Mouse (Mus musculus) MEL-GATA-1-ER (cell line): ENCODE measurements around the gene Tfcp2l1.
"Not testable (repeated sequence)": the region's sequence is repeated elsewhere in the genome, so short reads cannot be mapped to it uniquely, and the experiment has no call there.

Source experiments
- DNase-seq: peaks from one replicate; pipeline ENCODE4 v3.0.0-alpha.2; 2012; ENCODE audit warnings: low read depth; ENCODE audit errors: extremely low read depth

The Tfcp2l1 gene

DNA sequence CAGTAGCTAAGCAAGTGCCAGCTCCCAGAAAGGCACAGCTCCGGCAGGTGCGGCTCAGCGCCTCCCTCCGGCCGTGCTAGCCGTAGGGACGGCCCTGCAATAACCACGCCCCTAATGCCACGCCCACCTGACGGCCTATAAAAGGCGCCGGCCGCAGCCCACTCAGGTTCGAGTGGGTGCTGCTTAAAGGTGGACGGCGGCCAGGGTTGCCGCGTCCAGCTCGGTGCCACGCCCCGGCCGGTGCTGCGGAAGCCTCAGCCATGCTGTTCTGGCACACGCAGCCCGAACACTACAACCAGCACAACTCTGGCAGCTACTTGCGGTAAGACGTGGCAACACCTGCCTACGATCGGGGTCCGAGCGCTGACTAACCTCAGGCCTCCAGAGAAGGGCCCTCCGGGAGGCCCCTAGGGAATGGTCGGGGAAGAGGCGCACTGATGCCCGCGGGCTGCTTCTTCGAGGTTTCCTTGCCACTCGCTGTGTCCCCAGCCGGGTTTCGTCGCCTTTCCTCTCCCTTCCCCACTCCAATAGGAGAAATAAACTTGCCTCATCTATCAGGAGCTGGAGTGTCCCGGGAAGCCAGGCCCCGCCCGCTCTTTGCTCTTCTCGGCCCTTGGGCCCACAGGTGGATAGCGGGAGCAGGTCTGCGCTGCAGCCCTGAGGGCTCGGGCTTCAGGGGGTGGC is at the start of gene Tfcp2l1:
Gene Tfcp2l1, plus strand, starts transcription at position 165 of the 684 bp plus-strand sequence.
- DNase-seq = no peak

GRCm38 (mm10) chr1:118580174-118580702 is 47.5 kb upstream of the Tfcp2l1 start:
- no peak for DNase-seq

DNA sequence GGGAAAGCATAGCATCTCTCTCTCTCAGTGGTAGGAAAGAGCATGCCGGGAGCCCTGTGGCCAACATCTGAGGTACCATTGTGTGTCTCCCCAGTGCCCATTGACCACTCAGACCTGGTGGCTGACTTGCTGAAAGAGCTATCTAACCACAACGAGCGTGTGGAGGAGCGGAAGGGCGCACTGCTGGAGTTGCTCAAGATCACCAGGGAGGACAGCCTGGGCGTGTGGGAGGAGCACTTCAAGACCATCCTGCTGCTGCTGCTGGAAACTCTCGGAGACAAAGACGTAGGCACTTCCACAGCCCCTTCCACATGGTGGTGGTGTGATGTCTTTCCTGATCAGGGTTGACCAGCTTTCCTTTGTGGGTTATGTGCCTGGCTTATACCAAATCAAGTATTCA is 46.6 kb upstream of the Tfcp2l1 start:
- DNase-seq = no peak

DNA sequence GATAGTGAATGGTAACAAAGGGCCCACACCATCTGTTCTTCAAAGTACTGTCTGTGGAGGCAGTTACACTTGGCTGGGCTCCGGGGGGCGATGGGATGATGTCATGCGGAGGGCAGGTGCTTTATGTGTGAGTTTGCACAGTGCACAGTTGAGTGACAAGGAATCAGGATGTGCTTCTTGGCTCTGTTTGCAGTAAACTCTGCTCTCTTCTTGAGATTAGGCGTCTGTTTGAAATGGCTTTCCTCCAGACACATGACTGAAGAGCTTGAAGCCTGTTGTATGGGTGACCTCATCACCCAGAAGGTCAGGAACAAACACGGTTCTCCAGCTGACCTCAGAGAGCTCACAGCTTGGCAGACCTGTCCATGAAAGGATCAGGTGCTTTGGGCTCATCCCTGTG is 38.0 kb upstream of the Tfcp2l1 start:
- DNase-seq = no peak

DNA sequence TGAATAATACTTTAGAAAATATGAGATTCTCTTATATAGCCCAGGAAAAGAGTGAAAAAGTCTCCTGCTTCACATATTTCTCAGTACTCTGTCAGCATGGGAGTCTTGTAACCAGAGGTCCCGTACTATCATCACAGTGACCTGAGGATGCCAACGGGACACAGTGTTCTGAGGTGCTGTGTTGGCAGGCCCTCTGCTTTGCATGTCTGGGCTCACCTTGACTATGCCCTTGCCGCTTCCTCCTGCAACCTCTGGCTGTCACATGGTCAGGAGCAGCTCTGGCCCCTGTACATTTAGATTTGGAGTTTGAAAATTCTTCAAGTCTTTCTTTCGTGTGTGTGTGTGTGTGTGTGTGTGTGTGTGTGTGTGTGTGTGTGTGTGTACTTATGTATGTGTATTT is 34.8 kb upstream of the Tfcp2l1 start:
- DNase-seq = no peak

DNA sequence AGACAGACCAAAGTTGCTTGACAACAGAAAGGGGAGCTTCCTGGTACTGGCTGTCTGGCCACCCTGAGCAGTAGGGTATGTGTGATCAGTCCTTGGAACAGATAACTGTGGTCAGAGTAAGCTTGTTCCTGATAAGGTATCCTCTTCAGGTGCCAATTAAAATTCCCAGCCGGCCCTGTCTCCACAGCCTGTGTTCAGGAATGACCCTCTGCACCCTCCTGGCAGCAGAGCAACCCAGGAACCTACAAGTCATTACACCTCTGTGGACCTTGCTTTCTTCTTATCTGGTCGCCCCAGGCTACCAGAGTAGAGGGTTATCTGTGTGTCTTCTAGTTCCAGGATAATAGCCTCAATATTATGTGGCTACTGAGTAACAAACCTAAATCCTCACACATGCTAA is 32.4 kb upstream of the Tfcp2l1 start:
- no peak for DNase-seq

DNA sequence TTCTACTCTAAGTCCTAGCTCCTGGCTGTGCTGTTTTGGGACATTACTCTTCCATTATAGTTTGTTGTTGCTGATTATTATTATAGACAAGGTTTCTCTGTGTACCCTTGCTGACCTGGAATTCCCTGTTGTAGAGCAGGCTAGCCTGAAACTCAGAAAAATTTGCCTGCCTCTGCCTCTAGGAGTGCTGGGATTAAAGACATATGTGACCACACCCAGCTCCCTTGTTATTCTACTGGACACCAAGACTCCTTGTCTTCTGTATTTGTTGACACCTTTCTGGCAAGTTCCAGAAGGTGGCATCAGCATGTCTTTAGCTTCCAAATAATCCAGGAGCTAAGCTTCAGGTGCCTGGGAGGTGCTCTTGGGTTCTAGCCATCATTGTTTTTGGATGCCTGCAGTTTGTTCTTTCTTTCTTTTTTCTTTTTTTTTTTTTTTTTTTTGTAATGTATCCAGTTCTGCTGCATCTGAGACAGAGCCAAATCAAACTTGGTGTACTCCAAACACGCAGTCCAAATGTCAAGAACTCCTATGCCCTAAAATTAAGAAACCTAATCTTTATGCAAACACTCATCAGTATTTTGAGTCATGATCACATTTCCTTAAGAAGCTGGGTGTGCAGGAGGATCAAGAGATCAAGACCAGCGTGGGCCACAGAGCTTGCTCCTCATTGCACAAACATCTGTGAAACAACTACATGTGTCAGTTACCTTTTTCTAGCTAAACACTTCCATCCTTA is 30.1 kb upstream of the Tfcp2l1 start:
- no peak for DNase-seq

GRCm38 (mm10) chr1:118598339-118598738 is 29.4 kb upstream of the Tfcp2l1 start:
- no peak for DNase-seq

DNA sequence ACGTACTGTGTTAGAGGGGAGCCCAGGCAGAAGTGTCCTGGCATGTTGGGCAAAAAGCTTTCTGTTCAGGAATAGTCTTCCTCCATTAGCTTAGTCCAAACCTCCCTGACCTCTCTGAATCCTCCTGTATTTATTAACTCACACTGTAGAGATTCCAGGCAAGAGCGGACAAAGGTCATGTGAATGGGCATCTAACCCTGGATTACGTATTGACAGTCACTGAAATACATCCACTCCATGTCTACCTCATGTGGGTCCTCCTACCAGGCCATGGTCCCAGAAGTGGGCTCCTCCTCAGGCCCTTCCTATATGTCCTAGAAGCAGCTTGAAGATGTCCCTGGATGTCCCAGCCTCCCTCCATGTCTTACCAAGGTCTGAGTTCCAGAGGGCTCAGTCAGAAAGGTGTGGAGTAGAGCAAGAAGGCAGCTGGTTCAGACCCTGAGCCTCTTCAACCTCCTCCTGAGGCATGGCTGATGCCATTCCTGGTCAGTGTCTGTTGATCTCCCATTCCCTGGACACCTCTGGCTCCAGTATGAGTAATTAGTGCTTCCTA is 14.0 kb upstream of the Tfcp2l1 start:
- no peak for DNase-seq

DNA sequence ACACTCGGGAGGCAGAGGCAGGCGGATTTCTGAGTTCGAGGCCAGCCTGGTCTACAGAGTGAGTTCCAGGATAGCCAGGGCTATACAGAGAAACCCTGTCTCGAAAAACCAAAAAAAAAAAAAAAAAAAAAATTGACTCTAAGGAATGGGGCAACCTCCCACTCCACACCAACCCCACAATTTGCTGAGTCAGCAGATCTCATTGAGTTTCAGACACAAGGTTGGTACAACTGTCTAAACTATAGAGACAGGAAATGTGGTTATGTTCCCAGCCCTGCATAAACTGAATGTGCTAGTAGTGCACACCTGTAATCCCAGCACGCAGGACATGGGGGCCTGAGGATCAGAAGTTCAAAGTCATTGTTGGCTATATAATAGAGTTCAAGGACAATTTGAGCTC is 6.7 kb upstream of the Tfcp2l1 start:
- DNase-seq = not testable (repeated sequence)

- DNase-seq = no peak
Observed at GRCm38 (mm10) chr1:118622857-118623256, 4.9 kb upstream of the Tfcp2l1 start.

DNA sequence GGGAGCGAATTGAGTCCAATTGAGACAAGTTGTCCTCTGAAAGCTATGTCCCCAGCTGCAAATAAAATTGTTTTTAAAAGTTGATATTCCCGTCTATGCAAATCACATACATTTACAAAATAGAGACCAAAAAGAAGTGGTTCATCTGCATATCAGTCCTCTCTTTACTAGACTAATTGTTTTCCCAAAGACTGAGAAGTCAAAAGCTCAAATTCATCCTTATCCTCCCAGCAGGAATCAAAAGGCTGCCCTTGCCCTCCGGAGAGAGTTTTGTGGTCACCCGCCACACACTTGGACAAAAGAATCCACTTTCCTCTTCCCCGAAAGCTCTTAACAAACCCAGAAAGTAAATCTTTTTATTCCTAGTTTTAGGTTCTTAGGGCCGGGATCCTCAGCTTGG is 2.3 kb upstream of the Tfcp2l1 start:
- DNase-seq = no peak

- no peak for DNase-seq
Observed at GRCm38 (mm10) chr1:118625921-118626320, 1.8 kb upstream of the Tfcp2l1 start.

GRCm38 (mm10) chr1:118626452-118626851 is 1.3 kb upstream of the Tfcp2l1 start:
- no peak for DNase-seq

DNA sequence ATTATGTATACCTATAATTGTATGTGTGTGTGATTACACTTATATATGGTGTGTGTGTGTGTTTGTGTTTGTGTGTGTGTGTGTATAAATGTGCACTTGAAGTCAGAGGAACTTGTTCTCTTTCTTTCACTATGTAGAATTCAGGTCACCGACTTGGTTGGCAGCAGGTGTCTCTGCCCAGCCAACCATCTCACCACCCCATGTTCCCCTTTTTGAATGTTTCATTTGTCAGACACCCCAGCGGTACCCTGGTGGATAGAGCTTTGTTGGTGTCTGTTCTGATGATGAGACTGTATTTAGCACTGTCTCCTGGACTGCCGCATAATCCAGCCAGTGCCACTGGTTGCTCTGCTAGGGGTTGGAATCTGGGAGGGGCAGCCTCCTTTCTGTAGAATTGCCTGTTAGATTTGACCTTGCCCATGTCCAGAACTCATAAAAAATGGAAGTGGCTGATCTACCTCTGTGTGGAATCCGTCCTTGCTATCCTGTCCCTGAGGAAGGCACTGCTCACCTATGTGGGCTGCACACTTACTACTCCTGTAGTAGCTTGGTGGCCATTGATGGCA is 5.8 kb downstream of the Tfcp2l1 start:
- DNase-seq = no peak

- no peak for DNase-seq
Observed at GRCm38 (mm10) chr1:118642296-118642999, 14.7 kb downstream of the Tfcp2l1 start.

DNA sequence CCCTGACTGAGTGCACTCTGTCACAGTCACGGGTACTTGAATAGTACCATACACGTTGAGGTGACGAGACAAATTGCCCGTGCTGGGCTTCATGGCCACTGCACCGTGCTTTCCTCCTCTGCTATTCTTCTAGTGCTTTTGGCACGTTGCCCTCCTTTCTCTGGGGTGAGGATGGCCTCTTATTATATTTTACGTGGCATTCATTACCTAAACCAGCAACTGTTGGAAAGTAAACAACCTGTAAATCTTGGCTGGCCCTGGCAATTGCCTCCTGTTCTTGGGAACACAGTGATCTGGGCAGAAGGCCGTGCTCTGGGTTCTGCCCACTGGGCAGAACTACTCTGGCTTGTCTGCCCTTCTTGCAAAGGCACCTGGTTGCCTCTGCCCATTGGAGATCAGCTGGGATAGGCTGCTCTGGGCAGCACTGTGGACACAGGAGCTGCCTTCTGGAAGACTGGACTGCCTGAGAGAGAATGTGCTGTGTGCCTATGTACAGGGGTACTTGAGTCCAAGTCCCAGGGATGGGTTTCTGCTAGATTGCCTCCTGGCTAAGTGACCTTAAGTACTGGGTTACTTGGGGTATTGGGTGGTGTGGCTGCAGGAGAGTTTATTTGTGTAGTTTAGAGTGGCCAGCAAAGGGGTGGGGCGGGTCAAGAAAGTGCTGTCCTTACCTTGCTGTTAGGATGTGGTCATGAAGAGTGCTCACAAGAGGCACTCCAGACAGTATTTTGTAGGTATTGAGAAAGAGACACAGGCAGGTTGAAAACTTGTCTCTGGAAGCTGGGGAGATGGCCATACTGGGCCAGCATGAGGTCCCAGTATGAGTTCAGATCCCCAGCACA is 15.6 kb downstream of the Tfcp2l1 start:
- no peak for DNase-seq

- DNase-seq = no peak
Observed at GRCm38 (mm10) chr1:118645701-118646100, 18.0 kb downstream of the Tfcp2l1 start.

DNA sequence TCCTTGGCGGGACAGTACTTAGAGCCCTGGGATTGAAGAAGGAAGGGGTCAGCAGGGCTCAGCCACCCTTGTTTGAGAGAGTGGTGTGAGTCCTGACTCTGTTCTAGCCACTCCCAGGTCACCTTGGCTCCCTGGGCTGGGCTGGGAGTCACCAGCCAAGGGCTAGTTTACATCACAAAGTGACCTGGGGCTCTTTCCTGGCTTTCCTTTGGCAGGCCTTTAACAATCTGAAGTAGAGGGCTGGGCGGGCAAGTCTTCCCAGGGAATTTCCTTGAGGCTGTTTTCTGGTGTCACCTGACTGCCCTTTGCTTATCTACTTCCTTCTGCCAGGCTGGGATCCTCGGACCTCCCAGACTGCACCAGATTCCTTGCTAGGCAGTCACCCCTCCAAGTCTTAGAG is 20.3 kb downstream of the Tfcp2l1 start:
- DNase-seq = no peak

GRCm38 (mm10) chr1:118649933-118650770 is 22.4 kb downstream of the Tfcp2l1 start:
- no peak for DNase-seq
